Mouse (Mus musculus) neutrophil, adult 5-6 weeks (primary cell): ENCODE data around the gene Tsga10ip. TPM values are rescaled to one million over a fixed set of nuclear protein-coding genes. Genes with fewer than 3 reads are reported as not detected.

Experiments
- ATAC-seq: fragments of 151-379, 151-347 bp; 2 replicates; pipeline ENCODE4 v1.8.0; 2017; ENCODE audit warnings: mild to moderate bottlenecking, moderate TSS enrichment; ENCODE audit not compliant: insufficient number of reproducible peaks, poor library complexity, low FRiP score, severe bottlenecking; ENCODE audit errors: extremely low read depth
- total RNA-seq: library from RNA; stranded (forward); fragments of 200-1000 nt; gene quantifications from 2 replicates; pipeline ENCODE4 v1.2.3, GENCODE M21; 2017

Gene Tsga10ip
- total RNA-seq, 1 experiment from 2014 or later: not detected

GRCm38 (mm10) chr19:5424782-5425741 is 22.7 kb upstream of the Tsga10ip start, which contains the start of the genes Drap1 and AI837181:
TSS of gene Drap1 (minus strand) at chr19:5424979.
TSS of gene AI837181 (plus strand) at chr19:5425144.
- peak; percentile 84 for ATAC-seq

- peak; percentile 1; the same call in 1 of the 2 replicates for ATAC-seq
Measured at GRCm38 (mm10) chr19:5424092-5424781, 21.9 kb upstream of the Tsga10ip start.

- no peak for ATAC-seq
Measured at GRCm38 (mm10) chr19:5423561-5423960, 21.2 kb upstream of the Tsga10ip start.

GRCm38 (mm10) chr19:5422895-5423443 is 20.6 kb upstream of the Tsga10ip start:
- no peak for ATAC-seq

- ATAC-seq: no peak
Measured at GRCm38 (mm10) chr19:5422267-5422666, 19.9 kb upstream of the Tsga10ip start.

DNA sequence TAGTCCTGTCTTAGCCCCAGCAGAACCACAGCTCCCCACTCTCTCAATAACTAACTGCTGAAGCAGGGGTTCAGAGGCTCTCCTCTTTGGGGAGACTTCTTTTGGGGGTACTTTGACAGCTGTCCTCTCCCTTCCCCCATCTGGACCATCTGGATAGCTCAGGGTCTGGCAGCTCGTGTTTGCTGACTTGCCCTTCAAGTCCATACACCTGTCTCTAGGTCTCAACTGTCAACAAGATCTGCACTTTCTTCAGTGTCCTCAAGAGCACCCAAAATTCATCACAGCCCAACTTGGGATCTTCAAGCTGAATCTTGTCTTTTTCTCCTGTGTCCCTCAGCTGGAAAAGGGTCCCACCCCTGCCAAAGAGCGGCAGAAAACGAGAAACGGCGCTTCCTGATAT is 19.5 kb upstream of the Tsga10ip start:
- no peak for ATAC-seq

DNA sequence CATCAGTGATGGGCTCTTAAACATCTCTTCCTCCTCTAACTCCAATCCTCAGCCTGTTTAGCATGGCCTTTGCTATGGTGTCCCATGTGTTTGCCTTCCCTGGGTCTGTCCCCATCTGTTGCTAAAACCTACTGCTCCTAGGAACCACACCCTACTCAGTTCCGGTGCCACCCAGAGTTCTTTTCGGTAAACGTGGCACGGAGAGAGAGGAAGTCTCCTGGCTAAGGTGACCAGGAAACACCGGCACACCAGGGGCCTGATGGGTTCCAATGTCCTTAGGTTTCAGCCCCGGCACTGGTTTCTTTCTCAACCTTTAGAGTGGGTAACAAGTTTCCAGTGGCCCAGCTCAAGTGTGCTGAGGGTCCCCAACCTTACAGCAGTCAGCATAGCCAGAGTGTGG is 18.3 kb upstream of the Tsga10ip start:
- ATAC-seq: no peak

DNA sequence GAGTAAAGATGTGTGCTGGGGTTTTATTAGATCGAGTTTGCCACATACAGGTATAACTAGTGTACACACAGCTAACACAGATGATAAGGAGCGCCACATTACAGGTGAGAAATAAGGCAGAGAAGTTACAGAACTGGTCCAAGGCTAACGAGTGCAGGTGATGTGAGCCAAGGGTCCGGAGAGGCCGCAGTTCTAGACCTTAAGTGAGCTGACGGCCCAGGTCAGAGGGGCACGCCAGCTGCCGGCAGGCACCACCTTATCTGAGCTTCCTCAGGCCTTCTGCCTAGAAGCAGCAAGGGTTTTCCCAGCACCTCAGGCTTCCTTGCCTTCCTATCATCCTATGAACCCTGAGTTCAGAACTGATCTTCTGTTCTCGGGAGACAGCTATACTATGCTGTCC is 17.3 kb upstream of the Tsga10ip start:
- ATAC-seq: no peak

DNA sequence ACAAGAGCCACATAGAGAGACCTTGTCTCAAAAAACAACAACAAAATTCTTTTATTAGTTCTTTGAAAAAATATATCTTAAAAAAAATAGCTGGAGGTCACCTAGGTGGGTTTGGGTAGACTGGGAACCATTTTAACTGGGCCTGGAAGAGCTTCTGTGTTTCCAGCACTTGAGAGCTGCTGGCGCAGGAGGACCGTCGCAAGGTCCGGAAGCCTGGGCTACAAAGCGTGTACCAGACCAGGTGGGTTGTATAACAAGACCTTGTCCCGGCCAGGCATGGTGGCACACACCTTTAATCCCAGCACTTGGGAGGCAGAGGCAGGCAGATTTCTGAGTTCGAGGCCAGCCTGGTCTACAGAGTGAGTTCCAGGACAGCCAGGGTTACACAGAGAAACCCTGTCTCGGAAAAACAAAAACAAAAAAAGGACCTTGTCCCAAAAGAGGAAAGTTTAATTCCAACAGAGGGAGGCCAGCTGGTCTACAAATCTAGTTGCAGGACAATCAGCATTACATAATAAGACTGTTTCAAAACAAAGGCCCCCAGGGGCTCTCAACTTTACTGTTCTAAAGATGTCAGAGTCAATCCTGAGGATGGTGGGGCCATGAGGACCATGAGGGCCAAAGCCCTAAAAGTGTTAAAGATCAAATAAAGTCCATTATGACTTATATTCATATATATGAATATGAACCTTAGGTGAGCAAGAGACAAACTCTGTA is 16.6 kb upstream of the Tsga10ip start:
- ATAC-seq: no peak

DNA sequence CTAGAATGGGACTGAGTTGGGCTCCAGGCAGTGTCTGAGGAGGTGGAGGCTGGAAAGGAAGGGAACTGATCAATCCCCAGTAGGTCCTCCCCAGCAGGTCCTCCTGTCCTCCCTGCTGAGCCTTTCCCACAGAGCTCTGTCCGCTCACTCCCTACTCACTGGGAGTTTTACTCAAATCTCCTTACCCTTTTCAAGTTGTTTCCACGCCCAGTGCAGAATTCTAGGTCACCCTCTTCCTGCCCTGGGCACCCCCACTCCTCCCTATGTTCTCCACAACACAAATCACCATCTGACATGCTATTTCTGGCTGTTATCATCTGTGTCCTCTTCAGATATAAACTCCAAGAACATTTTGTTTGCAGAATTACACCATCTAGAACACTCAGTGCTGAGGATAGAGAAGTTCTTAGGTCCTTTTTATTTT is 12.2 kb upstream of the Tsga10ip start:
- no peak for ATAC-seq

GRCm38 (mm10) chr19:5413840-5414239 is 11.5 kb upstream of the Tsga10ip start:
- ATAC-seq: no peak

DNA sequence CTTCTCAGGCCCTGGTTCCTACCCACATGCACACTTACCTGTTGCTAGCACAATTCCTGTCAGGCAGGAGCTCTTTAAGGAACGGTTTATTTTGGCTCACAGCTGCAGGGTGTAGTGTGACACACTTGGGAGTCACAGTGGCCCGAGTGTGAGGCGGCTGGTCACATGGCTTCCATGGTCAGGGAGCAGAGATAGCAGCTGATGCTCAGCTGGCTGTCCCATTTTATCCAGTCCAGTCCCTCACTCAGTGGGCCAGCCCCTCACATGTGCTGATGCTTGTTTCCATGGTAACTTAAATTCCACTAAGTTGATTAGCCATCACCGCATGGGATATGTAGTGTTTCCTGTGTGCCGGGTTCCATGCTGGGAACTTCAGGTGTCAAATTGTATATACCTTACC is 9.6 kb upstream of the Tsga10ip start:
- ATAC-seq: no peak

- ATAC-seq: no peak
Measured at GRCm38 (mm10) chr19:5410641-5411040, 8.3 kb upstream of the Tsga10ip start.

DNA sequence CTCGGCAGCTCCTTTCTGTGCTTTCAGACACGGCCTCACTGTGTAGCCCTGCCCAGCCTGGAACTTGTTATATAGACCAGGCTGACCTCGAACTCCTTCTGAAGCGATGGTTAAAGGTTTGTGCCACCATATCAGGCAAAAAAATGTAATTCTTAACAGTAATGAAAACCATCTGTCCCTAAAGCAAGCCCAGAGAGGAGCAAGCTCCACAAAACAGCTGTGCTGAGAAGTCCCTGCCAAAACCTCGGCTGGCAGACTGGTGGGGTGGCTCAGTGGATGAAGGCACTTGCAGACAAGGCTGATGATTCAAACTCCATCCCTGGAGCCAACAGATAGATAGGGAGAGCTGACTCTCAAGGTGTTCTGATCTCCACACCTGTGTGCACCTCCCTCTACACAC is 6.7 kb upstream of the Tsga10ip start:
- ATAC-seq: no peak

DNA sequence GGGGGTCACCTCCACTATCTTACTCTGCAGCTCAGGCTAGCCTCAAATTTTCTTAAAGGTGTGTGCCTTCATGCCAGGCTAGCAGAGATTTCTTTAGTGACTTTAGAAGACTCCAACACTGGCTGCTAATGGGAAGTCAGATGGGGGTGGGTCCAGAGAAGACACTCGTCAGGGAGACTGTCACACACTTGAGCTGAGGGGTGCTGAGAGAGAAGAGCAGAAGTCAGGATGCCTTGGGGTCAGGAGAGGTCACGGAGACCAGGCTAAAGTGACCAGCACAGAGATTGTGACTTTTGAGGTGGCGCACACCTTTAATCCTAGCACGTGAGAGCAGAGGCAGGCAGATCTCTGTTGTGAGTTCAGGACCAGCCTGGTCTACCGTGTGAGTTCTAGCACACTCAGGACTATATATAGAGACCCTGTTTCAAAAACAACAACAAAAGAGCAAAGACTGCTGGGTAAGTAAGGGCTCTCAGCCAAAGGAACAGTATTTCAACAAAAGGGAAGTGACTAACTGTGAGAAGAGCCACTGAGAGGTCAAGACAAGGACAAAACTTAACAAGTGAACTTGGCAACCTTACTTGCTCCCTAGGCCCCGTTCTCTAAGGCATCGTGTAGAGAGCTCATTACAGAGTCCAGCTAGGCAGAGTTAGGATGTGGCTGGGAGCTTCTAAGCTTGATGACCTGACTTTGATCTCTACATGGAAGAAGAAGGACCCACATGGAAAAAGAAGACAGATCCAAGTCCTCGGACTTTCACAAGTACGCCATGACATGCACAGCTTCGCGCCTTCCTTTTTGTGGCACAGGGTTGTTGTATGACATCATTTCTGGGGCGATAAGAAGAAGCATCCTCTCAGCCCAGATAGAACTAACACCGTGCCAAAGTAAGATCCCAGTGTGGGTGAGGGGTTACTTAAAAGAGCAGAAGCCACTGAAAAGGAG is 6.0 kb upstream of the Tsga10ip start:
- ATAC-seq: peak; percentile 35

DNA sequence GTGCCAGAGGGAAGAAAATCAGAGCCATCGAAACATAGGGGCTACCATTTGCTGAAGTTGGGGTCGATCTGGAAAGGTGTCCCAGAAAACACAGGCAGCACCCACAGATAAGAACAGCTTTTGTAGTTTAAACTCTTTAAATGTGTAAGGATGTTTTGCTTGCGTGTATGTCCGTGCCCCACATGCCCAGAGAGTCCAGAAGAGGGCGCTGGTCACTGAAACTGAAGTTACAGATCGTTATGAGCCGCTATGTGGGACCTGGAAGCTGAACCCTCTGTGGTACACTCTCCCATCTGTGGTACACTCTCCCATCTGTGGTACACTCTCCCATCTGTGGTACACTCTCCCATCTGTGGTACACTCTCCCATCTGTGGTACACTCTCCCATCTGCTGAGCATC is 4.8 kb upstream of the Tsga10ip start:
- ATAC-seq: peak; percentile 67; the same call in 1 of the 2 replicates

GRCm38 (mm10) chr19:5406531-5407126 is 4.3 kb upstream of the Tsga10ip start:
- 0 out of 2 replicates have a peak, but pooled peaks have one; percentile 40 for ATAC-seq
